Mouse (Mus musculus): ENCODE measurements around the gene 2210407C18Rik. TPM values are rescaled to one million over a fixed set of nuclear protein-coding genes. Genes with fewer than 3 reads are reported as not detected.
A peak's percentile ranks its signal among the peaks of the same experiment; 100 is the strongest.

2210407C18Rik gene
- total RNA-seq, 2 experiments from 2014 or later = 2.7 to 4.9 TPM

GRCm38 (mm10) chr11:58602062-58602461 lies 13.8 kb downstream of the 2210407C18Rik start:
- DNase-seq = no peak

GRCm38 (mm10) chr11:58597837-58598236 lies 18.0 kb downstream of the 2210407C18Rik start:
- DNase-seq = no peak

- DNase-seq = no peak
Observed at GRCm38 (mm10) chr11:58594814-58595213, 21.1 kb downstream of the 2210407C18Rik start, which contains the start of gene Olfr324. Gene Olfr324 (plus strand): TSS chr11:58595114.

GRCm38 (mm10) chr11:58588620-58589250 lies 27.1 kb downstream of the 2210407C18Rik start:
- no peak for DNase-seq

- peak; percentile 9 to 74 for DNase-seq
Observed at GRCm38 (mm10) chr11:58587898-58588348, 28.0 kb downstream of the 2210407C18Rik start.

GRCm38 (mm10) chr11:58578636-58579035 lies 37.2 kb downstream of the 2210407C18Rik start:
- DNase-seq = no peak

GRCm38 (mm10) chr11:58577430-58577829 lies 38.4 kb downstream of the 2210407C18Rik start, which contains the start of gene Olfr325:
Gene Olfr325 (plus strand): TSS chr11:58577730.
- DNase-seq = no peak

GRCm38 (mm10) chr11:58570405-58570804 lies 45.5 kb downstream of the 2210407C18Rik start, which contains the start of gene Olfr224:
Gene Olfr224 (minus strand): TSS chr11:58570553.
- DNase-seq = peak; percentile 15 to 17

Other genes starting within 250 kb of the 2210407C18Rik start
- gene Lypd8, start 237.0 kb downstream of the 2210407C18Rik start, total RNA-seq (2021) = not detected
- not detected for gene 1810065E05Rik, start 195.0 kb downstream of the 2210407C18Rik start, total RNA-seq (2021)
- gene Gm12253, start 183.5 kb downstream of the 2210407C18Rik start, total RNA-seq (2021) = not detected
- not detected for gene Lypd9, start 163.2 kb downstream of the 2210407C18Rik start, total RNA-seq (2021)
- gene Olfr30, start 153.8 kb downstream of the 2210407C18Rik start, total RNA-seq (2021) = not detected
- not detected for gene Olfr332, start 123.5 kb downstream of the 2210407C18Rik start, total RNA-seq (2021)
- gene Olfr331, start 113.5 kb downstream of the 2210407C18Rik start, total RNA-seq (2021) = not detected
- not detected for gene Olfr330, start 81.2 kb downstream of the 2210407C18Rik start, total RNA-seq (2021)
- gene Olfr329-ps, start 69.7 kb downstream of the 2210407C18Rik start, total RNA-seq (2021) = not detected
- gene Olfr328, start 60.4 kb downstream of the 2210407C18Rik start, total RNA-seq (2021) = under 1 TPM in 1 of 2 experiments, not detected in 1; 0.10 TPM
- gene Olfr224, start 45.5 kb downstream of the 2210407C18Rik start, total RNA-seq (2021) = not detected
- not detected for gene Olfr325, start 38.3 kb downstream of the 2210407C18Rik start, total RNA-seq (2021)
- not detected for gene Olfr324, start 21.0 kb downstream of the 2210407C18Rik start, total RNA-seq (2021)
- not detected for gene Olfr323, start 14.4 kb upstream of the 2210407C18Rik start, total RNA-seq (2021)
- not detected for gene Trim58, start 24.4 kb upstream of the 2210407C18Rik start, total RNA-seq (2021)
- not detected for gene Olfr322, start 42.7 kb upstream of the 2210407C18Rik start, total RNA-seq (2021)
- gene Olfr320, start 65.0 kb upstream of the 2210407C18Rik start, total RNA-seq (2021) = not detected
- gene Olfr319, start 83.1 kb upstream of the 2210407C18Rik start, total RNA-seq (2021) = not detected
- gene Olfr318, start 107.9 kb upstream of the 2210407C18Rik start, total RNA-seq (2021) = not detected
- gene Olfr317, start 123.1 kb upstream of the 2210407C18Rik start, total RNA-seq (2021) = not detected
- not detected for gene Olfr316, start 136.7 kb upstream of the 2210407C18Rik start, total RNA-seq (2021)
- gene Olfr315, start 157.1 kb upstream of the 2210407C18Rik start, total RNA-seq (2021) = not detected
- not detected for gene Olfr314, start 166.9 kb upstream of the 2210407C18Rik start, total RNA-seq (2021)
- not detected for gene Fam183b, start 185.9 kb upstream of the 2210407C18Rik start, total RNA-seq (2021)
- gene Olfr313, start 198.9 kb upstream of the 2210407C18Rik start, total RNA-seq (2021) = not detected
- not detected for gene Olfr312, start 213.2 kb upstream of the 2210407C18Rik start, total RNA-seq (2021)
- gene Olfr311, start 223.2 kb upstream of the 2210407C18Rik start, total RNA-seq (2021) = not detected
- gene Gm12258, start 231.1 kb upstream of the 2210407C18Rik start, total RNA-seq (2021) = 1 to 10 TPM in 1 of 2 experiments, under 1 TPM in 1; 0.92 to 1.9 TPM